Mouse (Mus musculus): ENCODE data around the gene Gm20388. TPM values are rescaled to one million over a fixed set of nuclear protein-coding genes. Genes with fewer than 3 reads are reported as not detected.

Gm20388 gene
- total RNA-seq, 1 experiment: 27.0 TPM

DNA sequence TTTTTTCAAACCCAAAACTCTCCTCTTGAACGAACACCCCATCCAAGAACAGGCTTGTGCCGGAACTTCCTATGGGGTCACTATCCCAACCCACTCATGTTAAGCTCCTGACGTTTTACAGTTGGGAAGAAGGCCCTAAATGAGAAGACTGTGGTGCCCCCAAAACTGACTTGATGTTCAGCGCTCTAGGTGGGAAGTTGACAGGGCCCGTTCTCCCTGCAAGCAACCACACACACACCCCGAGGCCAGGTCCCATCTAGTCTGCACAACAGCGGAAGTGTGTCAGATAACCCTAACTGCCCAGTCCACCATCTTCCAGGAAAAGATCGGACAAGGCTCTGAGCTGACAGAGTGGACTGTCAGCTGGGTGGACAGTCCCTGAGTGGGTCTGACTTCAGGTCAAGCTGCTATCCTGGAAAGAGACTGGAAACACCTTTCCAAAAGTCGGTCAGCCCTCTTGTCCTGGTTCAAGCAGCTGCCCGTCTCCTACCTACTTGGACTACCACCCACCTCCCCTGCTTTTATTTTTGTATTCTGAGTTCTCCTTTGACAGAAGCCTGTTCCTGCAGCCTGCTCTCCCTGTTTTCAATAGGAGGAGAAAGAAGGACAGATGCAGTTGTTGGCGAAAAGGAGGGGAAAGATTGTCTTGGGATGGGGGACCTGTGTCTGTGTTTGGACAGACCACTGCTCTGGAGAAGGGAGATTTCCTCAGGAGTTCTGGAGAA, 1161.9 kb downstream of the Gm20388 start:
- Histone ChIP-seq H3K36me3 (ENCODE audit: control insufficient read depth, insufficient read depth, low read length, poor library complexity, severe bottlenecking) (no peaks in the 10 kb centered on the region), H3K4me1 (ENCODE audit: control insufficient read depth in 2 of 2, insufficient read depth in 2 of 2, low read length in 2 of 2, poor library complexity in 1 of 2) (peaks cover 0 to 2% of the 10 kb centered on the region in 2 experiments; a peak in 1 of 4 replicates), H3K9ac (ENCODE audit: insufficient read depth, low read depth, low read length, poor library complexity, severe bottlenecking) (no peak overlapping the region), H3K9me3 (ENCODE audit: control insufficient read depth, insufficient read depth, low read depth, low read length) (no peaks in the 10 kb centered on the region), H3K27ac (ENCODE audit: insufficient read depth, low read depth, low read length, poor library complexity, severe bottlenecking) (no peak overlapping the region), H3K4me3 (ENCODE audit: insufficient read depth in 1 of 2, low read depth in 1 of 2, low read length in 2 of 2, poor library complexity in 1 of 2, severe bottlenecking in 1 of 2) (no peak overlapping the region)
- TF ChIP-seq MAFK (IDR thresholded peaks at IDR 0.05; ENCODE audit: insufficient read depth, low read depth, low read length) (no peak), ZNF384 (IDR thresholded peaks at IDR 0.05; ENCODE audit: low read depth, low read length) (no peak), HCFC1 (IDR thresholded peaks at IDR 0.05; ENCODE audit: borderline replicate concordance, insufficient read depth, low read length) (no peak), ZC3H11A (IDR thresholded peaks at IDR 0.05; ENCODE audit: borderline replicate concordance, low read depth, low read length) (no peak), CHD2 (IDR thresholded peaks at IDR 0.05; ENCODE audit: low read depth, low read length) (no peak)
- DNase-seq (ENCODE audit: low read depth, low spot score): no peak
- in situ Hi-C loops (cut with MboI; ENCODE audit: low sequenced_read_pairs in 2 of 2, unreplicated experiment in 2 of 2): no loop called here

DNA sequence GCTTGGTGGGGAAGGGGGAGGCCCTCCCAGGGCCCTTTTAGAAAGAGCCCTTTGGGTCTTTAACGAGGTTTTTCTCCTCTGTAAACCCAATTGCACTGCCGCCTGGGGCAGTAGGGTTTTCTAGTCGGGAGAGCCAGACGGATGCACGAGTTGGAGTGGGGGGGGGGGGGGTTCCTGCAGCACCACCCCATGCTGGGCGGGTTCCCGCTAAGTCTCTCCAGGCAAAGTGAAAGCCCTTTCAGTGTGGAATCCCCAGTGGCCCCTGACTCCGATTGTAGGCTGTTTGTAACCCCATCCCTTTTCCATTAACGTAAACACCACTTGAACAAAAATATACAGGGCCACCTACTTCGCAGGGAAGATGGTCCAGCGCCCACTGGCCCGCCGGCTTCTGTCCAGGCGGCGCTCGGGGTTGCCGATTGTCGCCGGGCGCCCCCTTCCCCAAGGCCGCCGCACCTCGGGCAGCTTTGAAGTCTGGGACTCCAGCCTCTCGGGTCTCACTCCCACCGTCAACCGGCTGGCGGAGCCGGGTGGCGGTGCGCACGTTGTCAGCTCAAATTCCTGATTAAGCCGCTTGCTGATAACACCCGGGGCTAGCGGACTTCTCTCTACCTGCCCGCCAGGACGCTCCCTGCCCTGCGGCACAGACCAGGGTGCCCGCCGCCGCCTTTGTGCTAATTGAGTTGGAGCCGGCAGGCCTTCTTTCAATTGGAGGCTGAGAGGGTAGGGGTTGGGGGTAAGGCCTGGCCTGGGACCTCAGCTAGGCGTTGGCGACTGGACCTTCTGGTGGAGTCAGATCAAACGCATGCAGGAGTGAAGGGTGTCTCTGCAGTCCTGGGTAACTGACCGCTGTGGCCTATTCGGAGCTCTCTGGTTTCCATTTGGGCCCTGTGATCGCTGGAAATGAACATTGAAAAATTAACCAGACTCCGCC, 1162.8 kb downstream of the Gm20388 start:
- no peak overlapping the region for H3K9ac ChIP-seq (ENCODE audit: insufficient read depth, low read depth, low read length, poor library complexity, severe bottlenecking)

DNA sequence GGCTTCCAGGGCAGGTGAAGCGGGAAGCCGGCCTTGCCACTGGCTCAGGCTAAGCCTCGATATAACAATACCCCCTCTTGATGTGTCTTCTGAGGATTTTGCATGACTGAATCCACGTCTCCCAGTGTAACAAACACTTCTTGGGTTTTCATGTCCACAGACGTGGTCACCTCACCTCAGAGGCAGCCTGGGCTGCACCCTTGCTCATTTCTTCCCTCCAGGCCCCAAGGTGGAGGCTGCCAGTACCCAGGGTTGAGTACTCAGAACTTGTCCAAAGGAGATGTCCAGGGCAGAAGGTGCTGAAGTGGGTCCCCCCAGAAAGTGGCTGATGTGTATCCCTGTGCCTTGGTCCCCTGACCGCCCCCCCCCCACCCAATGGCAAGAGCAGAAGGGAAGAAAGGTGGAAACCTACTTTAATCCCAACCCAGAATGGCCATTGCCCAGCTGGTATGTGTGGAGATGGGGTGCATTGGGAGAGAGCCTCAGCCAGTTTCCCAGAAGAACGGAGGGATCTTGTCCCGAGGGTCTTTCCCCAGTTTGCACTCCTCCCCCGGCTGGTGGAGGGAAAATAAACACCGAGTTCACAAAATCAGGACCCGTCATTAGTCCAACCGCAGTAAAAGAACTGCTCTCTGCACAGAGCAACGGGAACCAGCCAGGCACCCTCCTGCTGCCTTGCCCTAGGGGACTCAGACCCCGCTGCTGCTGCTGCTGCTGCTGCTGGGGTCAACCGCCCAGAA, 1163.6 kb downstream of the Gm20388 start:
- in situ Hi-C loops (cut with MboI; ENCODE audit: low sequenced_read_pairs in 2 of 2, unreplicated experiment in 2 of 2): no loop called here
- H3K4me1 ChIP-seq (ENCODE audit: control insufficient read depth in 2 of 2, insufficient read depth in 2 of 2, low read length in 2 of 2, poor library complexity in 1 of 2): peaks cover 0 to 2% of the 10 kb centered on the region in 2 experiments; a peak in 1 of 4 replicates
- H3K36me3 ChIP-seq (ENCODE audit: control insufficient read depth, insufficient read depth, low read length, poor library complexity, severe bottlenecking): no peaks in the 10 kb centered on the region
- H3K4me3 ChIP-seq (ENCODE audit: insufficient read depth in 1 of 2, low read depth in 1 of 2, low read length in 2 of 2, poor library complexity in 1 of 2, severe bottlenecking in 1 of 2): no peak overlapping the region
- H3K9me3 ChIP-seq (ENCODE audit: control insufficient read depth, insufficient read depth, low read depth, low read length): no peaks in the 10 kb centered on the region
- no peak overlapping the region for H3K9ac ChIP-seq (ENCODE audit: insufficient read depth, low read depth, low read length, poor library complexity, severe bottlenecking)
- DNase-seq (ENCODE audit: low read depth, low spot score): no peak
- H3K27ac ChIP-seq (ENCODE audit: insufficient read depth, low read depth, low read length, poor library complexity, severe bottlenecking): no peak overlapping the region
- TF ChIP-seq CHD2 (IDR thresholded peaks at IDR 0.05; ENCODE audit: low read depth, low read length): no peak
- TF ChIP-seq ZNF384 (IDR thresholded peaks at IDR 0.05; ENCODE audit: low read depth, low read length): no peak
- TF ChIP-seq ZC3H11A (IDR thresholded peaks at IDR 0.05; ENCODE audit: borderline replicate concordance, low read depth, low read length): no peak

More for the DNA sequence above, 1162.8 kb downstream of the Gm20388 start:
- Histone ChIP-seq H3K9me3 (ENCODE audit: control insufficient read depth, insufficient read depth, low read depth, low read length) (no peaks in the 10 kb centered on the region), H3K4me1 (ENCODE audit: control insufficient read depth in 2 of 2, insufficient read depth in 2 of 2, low read length in 2 of 2, poor library complexity in 1 of 2) (peaks cover 0 to 2% of the 10 kb centered on the region in 2 experiments; a peak in 1 of 4 replicates), H3K4me3 (ENCODE audit: insufficient read depth in 1 of 2, low read depth in 1 of 2, low read length in 2 of 2, poor library complexity in 1 of 2, severe bottlenecking in 1 of 2) (peak overlapping the region in 1 of 2 experiments; percentile 28; a peak in 1 of 4 replicates), H3K36me3 (ENCODE audit: control insufficient read depth, insufficient read depth, low read length, poor library complexity, severe bottlenecking) (no peaks in the 10 kb centered on the region), H3K27ac (ENCODE audit: insufficient read depth, low read depth, low read length, poor library complexity, severe bottlenecking) (no peak overlapping the region)
- TF ChIP-seq ZC3H11A (IDR thresholded peaks at IDR 0.05; ENCODE audit: borderline replicate concordance, low read depth, low read length) (no peak), ZNF384 (IDR thresholded peaks at IDR 0.05; ENCODE audit: low read depth, low read length) (no peak), HCFC1 (IDR thresholded peaks at IDR 0.05; ENCODE audit: borderline replicate concordance, insufficient read depth, low read length) (no peak), MAFK (IDR thresholded peaks at IDR 0.05; ENCODE audit: insufficient read depth, low read depth, low read length) (no peak), CHD2 (IDR thresholded peaks at IDR 0.05; ENCODE audit: low read depth, low read length) (no peak)
- in situ Hi-C loops (cut with MboI; ENCODE audit: low sequenced_read_pairs in 2 of 2, unreplicated experiment in 2 of 2): no loop called here
- DNase-seq (ENCODE audit: low read depth, low spot score): no peak

- Histone ChIP-seq H3K36me3 (ENCODE audit: control insufficient read depth, insufficient read depth, low read length, poor library complexity, severe bottlenecking) (no peaks in the 10 kb centered on the region), H3K9me3 (ENCODE audit: control insufficient read depth, insufficient read depth, low read depth, low read length) (no peaks in the 10 kb centered on the region), H3K4me3 (ENCODE audit: insufficient read depth in 1 of 2, low read depth in 1 of 2, low read length in 2 of 2, poor library complexity in 1 of 2, severe bottlenecking in 1 of 2) (no peak overlapping the region), H3K27ac (ENCODE audit: insufficient read depth, low read depth, low read length, poor library complexity, severe bottlenecking) (no peak overlapping the region), H3K4me1 (ENCODE audit: control insufficient read depth in 2 of 2, insufficient read depth in 2 of 2, low read length in 2 of 2, poor library complexity in 1 of 2) (peaks cover 0 to 2% of the 10 kb centered on the region in 2 experiments; a peak in 1 of 4 replicates), H3K9ac (ENCODE audit: insufficient read depth, low read depth, low read length, poor library complexity, severe bottlenecking) (no peak overlapping the region)
- no peak for DNase-seq (ENCODE audit: low read depth, low spot score)
- in situ Hi-C loops (cut with MboI; ENCODE audit: low sequenced_read_pairs in 2 of 2, unreplicated experiment in 2 of 2): no loop called here
- TF ChIP-seq MAFK (IDR thresholded peaks at IDR 0.05; ENCODE audit: insufficient read depth, low read depth, low read length): no peak
Measured at GRCm38 (mm10) chr8:121074848-121075145, 1164.2 kb downstream of the Gm20388 start.
